Mouse (Mus musculus) central nervous system, embryonic 14 days (tissue): Measurements from ENCODE around the gene Siah2. TPM values are rescaled to one million over a fixed set of nuclear protein-coding genes. Genes with fewer than 3 reads are reported as not detected.

ENCODE experiments used
- polyA plus RNA-seq: library from polyadenylated mRNA; depleted of rRNA; stranded (reverse); fragments of >200 nt; gene quantifications from 2 replicates; pipeline ENCODE4 v1.2.3, GENCODE M21; 2012; rRNA removed

Siah2 gene
- 11.2 and 12.2 TPM in 2 replicates for polyA plus RNA-seq

GRCm38 (mm10) chr3:58691997-58692721, at the start of gene Siah2:
Gene Siah2 (minus strand): TSS chr3:58692400.

GRCm38 (mm10) chr3:58636406-58637295, 55.5 kb downstream of the Siah2 start, which contains the start of gene Erich6:
Gene Erich6 (minus strand): TSS chr3:58637207.

Other genes starting within 250 kb of the Siah2 start
- 40.6 and 43.2 TPM in 2 replicates for gene Eif2a, start 166.6 kb downstream of the Siah2 start, polyA plus RNA-seq
- 35.7 and 36.5 TPM in 2 replicates for gene Serp1, start 166.5 kb downstream of the Siah2 start, polyA plus RNA-seq
- 52.3 and 53.8 TPM in 2 replicates for gene Selenot, start 115.8 kb downstream of the Siah2 start, polyA plus RNA-seq
- 0.34 and 0.35 TPM in 2 replicates for gene Erich6, start 55.2 kb downstream of the Siah2 start, polyA plus RNA-seq
- gene Mindy4b-ps, start 129.9 kb upstream of the Siah2 start, polyA plus RNA-seq: 0.07 and 0.19 TPM in 2 replicates
- 0.47 and 0.69 TPM in 2 replicates for gene Clrn1, start 192.9 kb upstream of the Siah2 start, polyA plus RNA-seq